Mouse (Mus musculus): ENCODE results near the gene Klk15. TPM values are rescaled to one million over a fixed set of nuclear protein-coding genes. Genes with fewer than 3 reads are reported as not detected.

The Klk15 gene
- not detected in 2 replicates for polyA plus RNA-seq (2015; fragmentation: Nextera tagmentation; extraction: Ambion mirVana)

DNA sequence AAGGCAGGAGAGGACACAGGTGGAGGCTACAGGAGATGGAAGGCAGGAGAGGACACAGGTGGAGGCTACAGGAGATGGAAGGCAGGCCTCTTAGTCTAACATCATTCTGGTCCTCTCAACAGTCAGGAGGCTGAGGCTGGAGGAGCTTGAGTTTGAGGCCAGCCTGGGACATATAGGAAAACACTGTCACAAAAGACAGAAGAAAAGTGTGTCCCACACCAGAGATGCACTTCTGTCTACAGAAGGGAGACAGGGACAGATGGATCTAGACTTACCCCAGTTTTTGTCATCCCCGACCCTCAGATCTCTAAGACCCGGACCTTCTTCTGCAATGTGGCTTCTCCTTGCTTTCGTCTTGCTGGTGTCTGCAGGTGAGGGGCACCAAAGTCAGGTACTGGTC lies at the start of gene Klk15:
Gene Klk15, plus strand, starts transcription at position 301 of the 400 bp plus-strand sequence.
- Histone ChIP-seq H3K27ac (no peak within 1 kb of the TSS), H3K36me3 (no peaks in the 10 kb centered on the region), H3K4me3 (replicated peaks) (no peak within 1 kb of the TSS), H3K27me3 (no peaks in the 10 kb centered on the region), H3K4me1 (replicated peaks) (no peaks in the 10 kb centered on the region), H3K9ac (replicated peaks) (no peak within 1 kb of the TSS), H3K4me2 (replicated peaks) (no peak within 1 kb of the TSS), H3K9me3 (no peaks in the 10 kb centered on the region)
- ATAC-seq: no peak
- 88% methylated on average over 3 of the region's 3 CpGs for WGBS

DNA sequence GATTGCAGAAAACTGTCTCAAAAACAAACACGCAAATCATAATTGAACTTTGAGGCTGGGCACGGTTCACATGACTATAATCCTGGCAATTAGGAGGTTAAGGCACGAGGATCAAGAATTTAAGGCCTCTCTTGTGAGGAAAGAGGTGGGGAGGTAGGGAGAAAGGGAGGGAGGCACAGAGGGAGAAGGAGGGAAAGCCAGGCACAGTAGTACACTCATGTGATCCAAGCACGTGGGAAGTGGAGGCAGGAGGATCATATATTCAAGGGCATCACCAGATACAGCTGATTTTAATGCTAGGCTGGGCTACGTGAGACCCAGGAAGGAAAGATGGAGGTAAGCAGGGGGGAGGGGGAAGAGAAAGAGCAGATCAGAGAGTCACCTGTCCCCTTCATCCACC lies 42.2 kb upstream of the Klk15 start:
- Histone ChIP-seq H3K4me3 (replicated peaks) (no peak overlapping the region), H3K27me3 (no peaks in the 10 kb centered on the region), H3K27ac (no peak overlapping the region), H3K4me1 (replicated peaks) (no peaks in the 10 kb centered on the region), H3K36me3 (no peaks in the 10 kb centered on the region), H3K9ac (replicated peaks) (no peak overlapping the region), H3K9me3 (no peaks in the 10 kb centered on the region), H3K4me2 (replicated peaks) (no peak overlapping the region)
- ATAC-seq: no peak
- 66% methylated on average over 5 of the region's 5 CpGs for WGBS

GRCm38 (mm10) chr7:43891788-43892187 lies 41.8 kb upstream of the Klk15 start:
- ATAC-seq: no peak
- no peak overlapping the region for H3K4me2 ChIP-seq (replicated peaks)
- WGBS: 64% methylated on average over 3 of the region's 3 CpGs
- H3K9me3 ChIP-seq: no peaks in the 10 kb centered on the region
- H3K36me3 ChIP-seq: no peaks in the 10 kb centered on the region
- H3K4me3 ChIP-seq (replicated peaks): no peak overlapping the region
- H3K27me3 ChIP-seq: no peaks in the 10 kb centered on the region
- no peak overlapping the region for H3K27ac ChIP-seq
- H3K9ac ChIP-seq (replicated peaks): no peak overlapping the region
- no peaks in the 10 kb centered on the region for H3K4me1 ChIP-seq (replicated peaks)

- Histone ChIP-seq H3K4me3 (replicated peaks) (no peak overlapping the region), H3K9me3 (no peaks in the 10 kb centered on the region), H3K27ac (no peak overlapping the region), H3K9ac (replicated peaks) (no peak overlapping the region), H3K4me2 (replicated peaks) (no peak overlapping the region), H3K36me3 (no peaks in the 10 kb centered on the region), H3K27me3 (no peaks in the 10 kb centered on the region), H3K4me1 (replicated peaks) (no peaks in the 10 kb centered on the region)
- peak; percentile 98 for ATAC-seq
- WGBS: 13% methylated on average over 1 of the region's 1 CpGs
Measured at GRCm38 (mm10) chr7:43894836-43895235, 38.7 kb upstream of the Klk15 start.

DNA sequence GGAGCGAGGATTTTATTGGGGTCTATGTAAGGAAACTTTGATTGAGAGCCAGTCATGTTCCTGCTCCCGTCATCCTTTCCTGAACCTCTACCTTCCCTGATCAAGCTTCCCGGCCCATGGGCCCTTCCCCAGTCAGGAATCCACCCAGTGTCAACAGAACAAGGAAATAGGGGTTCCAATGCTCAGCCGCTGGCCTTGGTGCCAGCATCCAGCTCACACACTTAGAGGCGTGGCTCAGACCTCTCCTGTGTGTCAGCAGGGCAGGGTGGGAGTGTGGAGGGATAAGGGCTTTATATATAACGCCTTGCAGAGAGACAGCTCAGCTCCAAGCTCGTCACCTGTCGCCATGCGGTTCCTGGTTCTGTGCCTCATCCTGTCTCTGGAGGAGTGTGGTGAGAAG lies 18.7 kb upstream of the Klk15 start:
- Histone ChIP-seq H3K4me3 (replicated peaks) (no peak overlapping the region), H3K4me2 (replicated peaks) (no peak overlapping the region), H3K27me3 (no peaks in the 10 kb centered on the region), H3K9ac (replicated peaks) (no peak overlapping the region), H3K4me1 (replicated peaks) (no peaks in the 10 kb centered on the region), H3K36me3 (no peaks in the 10 kb centered on the region), H3K9me3 (no peaks in the 10 kb centered on the region), H3K27ac (no peak overlapping the region)
- 74% methylated on average over 9 of the region's 9 CpGs for WGBS
- no peak for ATAC-seq

GRCm38 (mm10) chr7:43918426-43918825 lies 15.1 kb upstream of the Klk15 start:
- no peak overlapping the region for H3K9ac ChIP-seq (replicated peaks)
- no peaks in the 10 kb centered on the region for H3K36me3 ChIP-seq
- no peaks in the 10 kb centered on the region for H3K9me3 ChIP-seq
- H3K4me1 ChIP-seq (replicated peaks): no peaks in the 10 kb centered on the region
- H3K27me3 ChIP-seq: no peaks in the 10 kb centered on the region
- H3K4me3 ChIP-seq (replicated peaks): no peak overlapping the region
- H3K27ac ChIP-seq: no peak overlapping the region
- H3K4me2 ChIP-seq (replicated peaks): no peak overlapping the region
- WGBS: 90% methylated on average over 13 of the region's 13 CpGs
- no peak for ATAC-seq

DNA sequence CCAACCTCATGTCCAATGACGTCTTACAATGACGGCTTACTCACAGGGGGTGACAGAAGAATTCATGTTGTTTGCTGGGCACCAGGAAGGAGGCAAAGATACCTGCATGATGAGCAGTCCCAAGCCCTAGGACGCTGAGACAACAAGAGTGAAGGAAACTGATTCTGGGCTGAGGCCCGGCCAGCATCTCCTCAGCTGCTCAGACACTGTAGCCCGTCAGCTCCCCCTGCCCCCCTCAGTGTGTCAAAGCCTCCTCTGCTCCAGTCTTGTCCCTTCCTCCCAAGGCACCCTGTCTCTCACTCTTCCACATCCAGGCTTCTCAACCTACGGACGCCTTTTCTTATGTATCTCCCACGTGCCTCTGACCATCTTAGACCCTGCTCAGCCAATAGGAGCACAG lies 14.7 kb upstream of the Klk15 start:
- Histone ChIP-seq H3K36me3 (no peaks in the 10 kb centered on the region), H3K4me2 (replicated peaks) (no peak overlapping the region), H3K27me3 (no peaks in the 10 kb centered on the region), H3K9me3 (no peaks in the 10 kb centered on the region), H3K4me1 (replicated peaks) (no peaks in the 10 kb centered on the region), H3K4me3 (replicated peaks) (no peak overlapping the region), H3K9ac (replicated peaks) (no peak overlapping the region), H3K27ac (no peak overlapping the region)
- 80% methylated on average over 8 of the region's 8 CpGs for WGBS
- no peak for ATAC-seq

GRCm38 (mm10) chr7:43919559-43920451 lies 13.7 kb upstream of the Klk15 start:
- H3K36me3 ChIP-seq: no peaks in the 10 kb centered on the region
- no peak overlapping the region for H3K4me3 ChIP-seq (replicated peaks)
- H3K9ac ChIP-seq (replicated peaks): no peak overlapping the region
- H3K27me3 ChIP-seq: no peaks in the 10 kb centered on the region
- no peaks in the 10 kb centered on the region for H3K9me3 ChIP-seq
- H3K4me2 ChIP-seq (replicated peaks): no peak overlapping the region
- peak; percentile 93 for ATAC-seq
- no peaks in the 10 kb centered on the region for H3K4me1 ChIP-seq (replicated peaks)
- 32% methylated on average over 14 of the region's 14 CpGs for WGBS
- no peak overlapping the region for H3K27ac ChIP-seq

DNA sequence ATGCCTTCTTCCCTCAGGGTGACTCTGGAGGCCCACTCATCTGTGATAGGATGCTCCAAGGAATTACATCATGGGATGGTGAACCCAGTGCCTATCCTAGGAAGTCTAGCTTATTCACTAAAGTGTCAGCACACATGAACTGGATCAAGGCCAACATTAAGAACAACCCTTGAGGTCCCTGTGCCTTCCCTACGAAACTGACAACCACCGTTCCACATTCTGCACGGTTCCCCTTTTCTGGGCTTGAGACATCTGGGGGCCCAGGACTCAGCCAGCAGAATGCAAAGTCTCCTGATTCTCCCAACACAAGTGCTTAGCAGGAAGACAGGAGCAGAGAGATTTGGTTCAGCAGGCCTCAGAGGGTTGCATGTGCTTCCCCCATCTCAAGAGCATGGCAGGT lies 13.0 kb upstream of the Klk15 start:
- Histone ChIP-seq H3K4me3 (replicated peaks) (no peak overlapping the region), H3K36me3 (no peaks in the 10 kb centered on the region), H3K27ac (no peak overlapping the region), H3K9me3 (no peaks in the 10 kb centered on the region), H3K4me1 (replicated peaks) (no peaks in the 10 kb centered on the region), H3K9ac (replicated peaks) (no peak overlapping the region), H3K27me3 (no peaks in the 10 kb centered on the region), H3K4me2 (replicated peaks) (no peak overlapping the region)
- WGBS: 89% methylated on average over 3 of the region's 3 CpGs
- ATAC-seq: no peak

GRCm38 (mm10) chr7:43921087-43921486 lies 12.5 kb upstream of the Klk15 start:
- Histone ChIP-seq H3K4me3 (replicated peaks) (no peak overlapping the region), H3K27me3 (no peaks in the 10 kb centered on the region), H3K4me1 (replicated peaks) (no peaks in the 10 kb centered on the region), H3K9ac (replicated peaks) (no peak overlapping the region), H3K27ac (no peak overlapping the region), H3K36me3 (no peaks in the 10 kb centered on the region), H3K4me2 (replicated peaks) (no peak overlapping the region), H3K9me3 (no peaks in the 10 kb centered on the region)
- no peak for ATAC-seq
- 89% methylated on average over 6 of the region's 6 CpGs for WGBS

- Histone ChIP-seq H3K4me3 (replicated peaks) (no peak overlapping the region), H3K4me1 (replicated peaks) (no peaks in the 10 kb centered on the region), H3K36me3 (no peaks in the 10 kb centered on the region), H3K9me3 (no peaks in the 10 kb centered on the region), H3K9ac (replicated peaks) (no peak overlapping the region), H3K4me2 (replicated peaks) (no peak overlapping the region), H3K27me3 (no peaks in the 10 kb centered on the region), H3K27ac (no peak overlapping the region)
- WGBS: 82% methylated on average over 2 of the region's 2 CpGs
- no peak for ATAC-seq
Measured at GRCm38 (mm10) chr7:43921941-43922340, 11.6 kb upstream of the Klk15 start.

DNA sequence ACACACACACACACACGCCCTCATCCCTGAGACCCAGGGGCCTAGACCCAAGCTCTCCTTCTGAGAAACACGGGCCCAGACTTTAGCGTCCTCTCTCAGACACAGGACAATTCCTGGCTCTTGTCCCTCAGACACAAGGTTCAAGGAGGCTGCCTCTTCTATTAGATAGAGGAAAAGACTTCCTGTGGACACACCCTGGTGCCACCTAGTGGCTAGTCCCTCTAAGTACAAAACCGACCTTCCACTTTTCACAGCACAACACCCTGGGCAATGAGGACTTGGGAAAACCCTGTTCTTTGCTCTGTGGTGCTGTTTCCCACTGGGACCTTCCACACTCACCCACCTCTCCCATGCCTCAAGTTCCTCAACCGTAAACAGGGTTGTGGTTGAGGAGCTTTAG lies 7.6 kb upstream of the Klk15 start:
- H3K36me3 ChIP-seq: no peaks in the 10 kb centered on the region
- H3K9ac ChIP-seq (replicated peaks): no peak overlapping the region
- no peak for ATAC-seq
- no peaks in the 10 kb centered on the region for H3K27me3 ChIP-seq
- H3K4me3 ChIP-seq (replicated peaks): no peak overlapping the region
- H3K4me2 ChIP-seq (replicated peaks): no peak overlapping the region
- H3K9me3 ChIP-seq: no peaks in the 10 kb centered on the region
- no peaks in the 10 kb centered on the region for H3K4me1 ChIP-seq (replicated peaks)
- WGBS: 59% methylated on average over 5 of the region's 5 CpGs
- no peak overlapping the region for H3K27ac ChIP-seq

GRCm38 (mm10) chr7:43928521-43928920 lies 5.0 kb upstream of the Klk15 start:
- no peak overlapping the region for H3K4me3 ChIP-seq (replicated peaks)
- H3K27me3 ChIP-seq: no peaks in the 10 kb centered on the region
- no peak overlapping the region for H3K9ac ChIP-seq (replicated peaks)
- ATAC-seq: 0 out of 2 replicates have a peak, but pooled peaks have one; percentile 20
- H3K9me3 ChIP-seq: no peaks in the 10 kb centered on the region
- no peak overlapping the region for H3K4me2 ChIP-seq (replicated peaks)
- 49% methylated on average over 4 of the region's 4 CpGs for WGBS
- H3K4me1 ChIP-seq (replicated peaks): no peaks in the 10 kb centered on the region
- H3K27ac ChIP-seq: no peak overlapping the region
- H3K36me3 ChIP-seq: no peaks in the 10 kb centered on the region
